Mouse (Mus musculus) leukemia stem cell, adult 10-12 weeks (primary cell): Measurements from ENCODE around the gene Secisbp2. TPM values are rescaled to one million over a fixed set of nuclear protein-coding genes. Genes with fewer than 3 reads are reported as not detected.

Experiments used
- polyA plus RNA-seq: library from polyadenylated mRNA; stranded (reverse); fragments of >175 nt; gene quantifications from 2 replicates; pipeline ENCODE4 v1.2.3, GENCODE M21; 2012; ENCODE audit warnings: low replicate concordance

Secisbp2 gene
- 15.1 and 21.2 TPM in 2 replicates for polyA plus RNA-seq

GRCm38 (mm10) chr13:51651408-51652064 is at the start of gene Secisbp2:
Gene Secisbp2 (plus strand): TSS chr13:51651697.

GRCm38 (mm10) chr13:51644829-51645789 is 6.4 kb upstream of the Secisbp2 start, which contains the start of gene Cks2:
Gene Cks2 (plus strand): TSS chr13:51645232.

Other genes starting within 250 kb of the Secisbp2 start
- 0.80 and 1.5 TPM in 2 replicates for gene S1pr3, start 243.1 kb upstream of the Secisbp2 start, polyA plus RNA-seq
- gene Shc3, start 82.3 kb upstream of the Secisbp2 start, polyA plus RNA-seq, result not detected in 2 replicates
- 17.9 and 165 TPM in 2 replicates for gene Cks2, start 6.5 kb upstream of the Secisbp2 start, polyA plus RNA-seq
- 51.6 and 64.8 TPM in 2 replicates for gene Sema4d, start 142.1 kb downstream of the Secisbp2 start, polyA plus RNA-seq
- gene Gadd45g, start 195.0 kb downstream of the Secisbp2 start, polyA plus RNA-seq, result 9.9 and 37.5 TPM in 2 replicates